Mouse (Mus musculus) MEL (cell line): ENCODE results near the gene Krt77. TPM values are rescaled to one million over a fixed set of nuclear protein-coding genes. Genes with fewer than 3 reads are reported as not detected.

Experiments used
- DNase-seq: peaks from one replicate; pipeline ENCODE4 v3.0.0; 2011; ENCODE audit warnings: low read depth, low spot score
- H3K27ac ChIP-seq: 2 replicates; pipeline ENCODE4 v1.5.1; 2012; ENCODE audit warnings: low read depth, mild to moderate bottlenecking, control low read depth, low read length, moderate library complexity; ENCODE audit not compliant: control insufficient read depth
- H3K27me3 ChIP-seq, 2 experiments: fragments of 150-350 bp in 1 of 2; sonication (generic) in 1 of 2; 2 replicates each; pipeline ENCODE4 v1.6.1; 2012; ENCODE audit warnings: low read length in 2 of 2, mild to moderate bottlenecking in 2 of 2, improper control_type of control experiment in 1 of 2, moderate library complexity in 1 of 2; ENCODE audit not compliant: insufficient read depth in 2 of 2, control insufficient read depth in 1 of 2
- H3K36me3 ChIP-seq, 2 experiments: 2 replicates each; pipeline ENCODE4 v1.6.1; 2012 to 2014; ENCODE audit warnings: low read length in 2 of 2, improper control_type of control experiment in 1 of 2, inconsistent platforms in 1 of 2, mild to moderate bottlenecking in 1 of 2; ENCODE audit not compliant: insufficient read depth in 2 of 2, control insufficient read depth in 1 of 2
- H3K4me1 ChIP-seq, 2 experiments: fragments of 150-350 bp in 1 of 2; sonication (generic) in 1 of 2; 2 replicates each; pipeline ENCODE4 v1.6.1; 2012; ENCODE audit warnings: low read length in 2 of 2, improper control_type of control experiment in 1 of 2, mild to moderate bottlenecking in 1 of 2; ENCODE audit not compliant: insufficient read depth in 2 of 2, control insufficient read depth in 1 of 2
- H3K4me3 ChIP-seq, 2 experiments: fragments of 150-350 bp in 1 of 2; sonication (generic) in 1 of 2; 2 replicates each; pipeline ENCODE4 v1.5.1; 2012; ENCODE audit warnings: low read depth in 2 of 2, low read length in 2 of 2, mild to moderate bottlenecking in 2 of 2, moderate library complexity in 2 of 2, control low read depth in 1 of 2, improper control_type of control experiment in 1 of 2; ENCODE audit not compliant: control insufficient read depth in 1 of 2, insufficient read depth in 1 of 2
- H3K79me2 ChIP-seq: 2 replicates; pipeline ENCODE4 v1.6.1; 2012; ENCODE audit warnings: mild to moderate bottlenecking, low read length, moderate library complexity; ENCODE audit not compliant: control insufficient read depth, poor library complexity, insufficient read depth
- H3K9ac ChIP-seq: 2 replicates; pipeline ENCODE4 v1.6.1; 2012; ENCODE audit warnings: low read depth, mild to moderate bottlenecking, control low read depth, low read length, moderate library complexity; ENCODE audit not compliant: control insufficient read depth, poor library complexity, severe bottlenecking
- H3K9me3 ChIP-seq: fragments of 150-350 bp; sonication (generic); replicated peaks from 2 replicates; pipeline ENCODE4 v1.6.1; 2012; ENCODE audit warnings: mild to moderate bottlenecking, low read length, improper control_type of control experiment, moderate library complexity; ENCODE audit not compliant: insufficient read depth
- CHD1 ChIP-seq: IDR thresholded peaks from 2 replicates; pipeline ENCODE4 v1.6.1; 2012; ENCODE audit warnings: low read depth, mild to moderate bottlenecking, inconsistent platforms, low read length, improper control_type of control experiment
- ELF1 ChIP-seq: IDR thresholded peaks from 2 replicates; pipeline ENCODE4 v1.6.1; 2014; ENCODE audit warnings: low read depth, mild to moderate bottlenecking, inconsistent platforms, low read length, improper control_type of control experiment, moderate library complexity
- GABPA ChIP-seq: IDR thresholded peaks from 2 replicates; pipeline ENCODE4 v1.6.1; 2012; ENCODE audit warnings: low read depth, mild to moderate bottlenecking, inconsistent platforms, low read length, improper control_type of control experiment, moderate library complexity
- GATA1 ChIP-seq: IDR thresholded peaks from 2 replicates; pipeline ENCODE4 v1.6.1; 2011; ENCODE audit warnings: low read depth, low read length, improper control_type of control experiment
- HCFC1 ChIP-seq: IDR thresholded peaks from 2 replicates; pipeline ENCODE4 v1.6.1; 2012; ENCODE audit warnings: low read depth, mild to moderate bottlenecking, inconsistent platforms, low read length, improper control_type of control experiment, moderate library complexity
- JUND ChIP-seq: IDR thresholded peaks from 2 replicates; pipeline ENCODE4 v1.6.1; 2011; ENCODE audit warnings: low read depth, mild to moderate bottlenecking, improper control_type of control experiment, low read length
- MEF2A ChIP-seq: IDR thresholded peaks from 2 replicates; pipeline ENCODE4 v1.6.1; 2014; ENCODE audit warnings: low read depth, mild to moderate bottlenecking, inconsistent platforms, low read length, improper control_type of control experiment; ENCODE audit not compliant: poor library complexity, insufficient replicate concordance, severe bottlenecking; ENCODE audit errors: extremely low read depth
- MYB ChIP-seq: IDR thresholded peaks from 2 replicates; pipeline ENCODE4 v1.6.1; 2011; ENCODE audit warnings: mild to moderate bottlenecking, low read depth, low read length, improper control_type of control experiment
- MYC ChIP-seq: IDR thresholded peaks from 2 replicates; pipeline ENCODE4 v1.6.1; 2011; ENCODE audit warnings: low read depth, mild to moderate bottlenecking, low read length, improper control_type of control experiment, moderate library complexity
- NRF1 ChIP-seq: IDR thresholded peaks from 2 replicates; pipeline ENCODE4 v1.6.1; 2014; ENCODE audit warnings: low read depth, mild to moderate bottlenecking, inconsistent platforms, low read length, improper control_type of control experiment, moderate library complexity; ENCODE audit not compliant: poor library complexity, insufficient read depth, severe bottlenecking
- POLR2AphosphoS5 ChIP-seq: IDR thresholded peaks from 2 replicates; pipeline ENCODE4 v1.6.1; 2012; ENCODE audit warnings: low read depth, borderline replicate concordance, mild to moderate bottlenecking, inconsistent platforms, low read length, moderate library complexity, mixed read lengths
- RCOR1 ChIP-seq: IDR thresholded peaks from 2 replicates; pipeline ENCODE4 v1.6.1; 2012; ENCODE audit warnings: low read depth, mild to moderate bottlenecking, inconsistent platforms, low read length, improper control_type of control experiment
- SIN3A ChIP-seq: IDR thresholded peaks from 2 replicates; pipeline ENCODE4 v1.6.1; 2012; ENCODE audit warnings: low read length, improper control_type of control experiment, inconsistent platforms
- TCF12 ChIP-seq: IDR thresholded peaks from 2 replicates; pipeline ENCODE4 v1.6.1; 2014; ENCODE audit warnings: low read depth, mild to moderate bottlenecking, inconsistent platforms, low read length, improper control_type of control experiment, moderate library complexity
- USF1 ChIP-seq: IDR thresholded peaks from 2 replicates; pipeline ENCODE4 v1.6.1; 2014; ENCODE audit warnings: low read depth, mild to moderate bottlenecking, inconsistent platforms, low read length, improper control_type of control experiment, moderate library complexity
- USF2 ChIP-seq, 2 experiments: IDR thresholded peaks; 2 replicates each; pipeline ENCODE4 v1.6.1; 2011 to 2012; ENCODE audit warnings: improper control_type of control experiment in 2 of 2, low read length in 2 of 2, borderline replicate concordance in 1 of 2, inconsistent platforms in 1 of 2, low read depth in 1 of 2, mild to moderate bottlenecking in 1 of 2; ENCODE audit not compliant: insufficient read depth in 1 of 2
- ZKSCAN1 ChIP-seq: IDR thresholded peaks from 2 replicates; pipeline ENCODE4 v1.6.1; 2012; ENCODE audit warnings: low read depth, mild to moderate bottlenecking, inconsistent platforms, low read length, improper control_type of control experiment, moderate library complexity
- polyA plus RNA-seq, 2 experiments: library from polyadenylated mRNA; stranded (reverse) in 1 of 2; unstranded in 1 of 2; fragments of >175 nt in 1 of 2; fragments of >200 nt in 1 of 2; gene quantifications; 2 replicates each; pipeline versions ENCODE4 v1.2.1 to v1.2.4; 2012; ENCODE audit warnings: low replicate concordance in 2 of 2, low read depth in 1 of 2; ENCODE audit not compliant: insufficient read length in 2 of 2, insufficient read depth in 1 of 2, missing spikeins in 1 of 2
- total RNA-seq: library from RNA; depleted of rRNA; stranded (reverse); fragments of 300-350 nt; gene quantifications from 2 replicates; pipeline ENCODE4 v1.2.3, GENCODE M21; 2012; rRNA removed

Krt77 gene
- total and polyA plus RNA-seq, 3 experiments: not detected

GRCm38 (mm10) chr15:101821786-101822185 is 47.7 kb downstream of the Krt77 start:
- H3K27me3 ChIP-seq: no peaks in the 10 kb centered on the region

GRCm38 (mm10) chr15:101817875-101818274 is 51.6 kb downstream of the Krt77 start, which contains the start of gene Krt2:
TSS of gene Krt2 (minus strand) at chr15:101818169.
- Histone ChIP-seq H3K9ac (no peak within 1 kb of the TSS), H3K27ac (no peak within 1 kb of the TSS), H3K36me3 (no peaks in the 10 kb centered on the region), H3K9me3 (no peaks in the 10 kb centered on the region), H3K27me3 (no peaks in the 10 kb centered on the region), H3K4me3 (no peak within 1 kb of the TSS), H3K4me1 (no peaks in the 10 kb centered on the region), H3K79me2 (no peaks in the 10 kb centered on the region)
- TF ChIP-seq CHD1: no peak
- no peak for TF ChIP-seq MYC
- no peak for TF ChIP-seq MEF2A
- no peak for TF ChIP-seq JUND
- TF ChIP-seq SIN3A: no peak
- TF ChIP-seq USF2 (IDR thresholded peaks at IDR 0.05; ENCODE audit: borderline replicate concordance in 1 of 2, insufficient read depth in 1 of 2, low read depth in 1 of 2, low read length in 2 of 2): no peak
- no peak for TF ChIP-seq HCFC1
- no peak for TF ChIP-seq ELF1
- no peak for DNase-seq

More at GRCm38 (mm10) chr15:101821786-101822185, 47.7 kb downstream of the Krt77 start:
- no peak overlapping the region for H3K27ac ChIP-seq
- DNase-seq: no peak
- TF ChIP-seq ZKSCAN1: no peak
- TF ChIP-seq NRF1: no peak
- no peak for TF ChIP-seq GATA1
- TF ChIP-seq RCOR1: no peak
- TF ChIP-seq MYB: no peak
- TF ChIP-seq CHD1: no peak
- TF ChIP-seq SIN3A: no peak
- TF ChIP-seq TCF12: no peak
- no peak for TF ChIP-seq USF1
- TF ChIP-seq POLR2AphosphoS5: no peak
- no peak for TF ChIP-seq MYC
- TF ChIP-seq GABPA: no peak
- TF ChIP-seq, all 39 proteins: peak for 0
- Histone ChIP-seq H3K9ac (no peak overlapping the region), H3K4me1 (no peaks in the 10 kb centered on the region), H3K4me3 (no peak overlapping the region), H3K79me2 (no peaks in the 10 kb centered on the region), H3K36me3 (no peaks in the 10 kb centered on the region), H3K9me3 (no peaks in the 10 kb centered on the region)

Other genes with a start within 250 kb of the Krt77 start
- gene Gm5414, start 241.5 kb downstream of the Krt77 start, total RNA-seq: not detected in 2 replicates
- gene Gm5414, start 241.5 kb downstream of the Krt77 start, polyA plus RNA-seq: not detected
- not detected in 2 replicates for gene Gm5478, start 222.3 kb downstream of the Krt77 start, total RNA-seq
- not detected for gene Gm5478, start 222.3 kb downstream of the Krt77 start, polyA plus RNA-seq
- gene Krt6b, start 189.4 kb downstream of the Krt77 start, total RNA-seq: not detected in 2 replicates
- gene Krt6b, start 189.4 kb downstream of the Krt77 start, polyA plus RNA-seq: not detected
- gene Krt6a, start 175.4 kb downstream of the Krt77 start, total RNA-seq: not detected in 2 replicates
- not detected for gene Krt6a, start 175.4 kb downstream of the Krt77 start, polyA plus RNA-seq
- not detected in 2 replicates for gene Krt5, start 156.8 kb downstream of the Krt77 start, total RNA-seq
- gene Krt5, start 156.8 kb downstream of the Krt77 start, polyA plus RNA-seq: not detected
- not detected in 2 replicates for gene Krt71, start 126.6 kb downstream of the Krt77 start, total RNA-seq
- not detected for gene Krt71, start 126.6 kb downstream of the Krt77 start, polyA plus RNA-seq
- gene Krt72, start 83.2 kb downstream of the Krt77 start, total RNA-seq: not detected in 2 replicates
- gene Krt72, start 83.2 kb downstream of the Krt77 start, polyA plus RNA-seq: not detected
- not detected in 2 replicates for gene Krt73, start 67.4 kb downstream of the Krt77 start, total RNA-seq
- not detected for gene Krt73, start 67.4 kb downstream of the Krt77 start, polyA plus RNA-seq
- not detected in 2 replicates for gene Krt2, start 51.5 kb downstream of the Krt77 start, total RNA-seq
- gene Krt2, start 51.5 kb downstream of the Krt77 start, polyA plus RNA-seq: not detected
- not detected in 2 replicates for gene Krt1, start 18.9 kb downstream of the Krt77 start, total RNA-seq
- not detected for gene Krt1, start 18.9 kb downstream of the Krt77 start, polyA plus RNA-seq
- not detected in 2 replicates for gene Krt76, start 23.2 kb upstream of the Krt77 start, total RNA-seq
- not detected for gene Krt76, start 23.2 kb upstream of the Krt77 start, polyA plus RNA-seq
- gene Krt4, start 55.0 kb upstream of the Krt77 start, total RNA-seq: not detected in 2 replicates
- gene Krt4, start 55.0 kb upstream of the Krt77 start, polyA plus RNA-seq: not detected
- not detected in 2 replicates for gene Krt79, start 70.6 kb upstream of the Krt77 start, total RNA-seq
- not detected for gene Krt79, start 70.6 kb upstream of the Krt77 start, polyA plus RNA-seq
- 0.08 and 0.13 TPM in 2 replicates for gene Krt78, start 84.6 kb upstream of the Krt77 start, total RNA-seq
- under 1 TPM in 1 of 2 experiments, not detected in 1; 0.17 TPM for gene Krt78, start 84.6 kb upstream of the Krt77 start, polyA plus RNA-seq
- gene Krt8, start 134.8 kb upstream of the Krt77 start, total RNA-seq: 0.69 and 0.75 TPM in 2 replicates
- gene Krt8, start 134.8 kb upstream of the Krt77 start, polyA plus RNA-seq: under 1 TPM in 1 of 2 experiments, not detected in 1; 0.93 TPM
- 0.08 TPM in 1 of 2 replicates, not detected in the other for gene Krt18, start 158.5 kb upstream of the Krt77 start, total RNA-seq
- gene Krt18, start 158.5 kb upstream of the Krt77 start, polyA plus RNA-seq: not detected
- gene Eif4b, start 204.1 kb upstream of the Krt77 start, total RNA-seq: 561 and 633 TPM in 2 replicates
- gene Eif4b, start 204.1 kb upstream of the Krt77 start, polyA plus RNA-seq: 100 to 1,000 TPM; 464 to 790 TPM
- gene Tns2, start 230.7 kb upstream of the Krt77 start, total RNA-seq: 0.16 and 0.42 TPM in 2 replicates
- gene Tns2, start 230.7 kb upstream of the Krt77 start, polyA plus RNA-seq: 1 to 10 TPM in 1 of 2 experiments, not detected in 1; 3.1 TPM